Mouse (Mus musculus): ENCODE results near the gene Coq5. TPM values are rescaled to one million over a fixed set of nuclear protein-coding genes. Genes with fewer than 3 reads are reported as not detected.
"Not testable (repeated sequence)": the region's sequence is repeated elsewhere in the genome, so short reads cannot be mapped to it uniquely, and the experiment has no call there.

The Coq5 gene
- total RNA-seq, 1 experiment, result 34.8 TPM

DNA sequence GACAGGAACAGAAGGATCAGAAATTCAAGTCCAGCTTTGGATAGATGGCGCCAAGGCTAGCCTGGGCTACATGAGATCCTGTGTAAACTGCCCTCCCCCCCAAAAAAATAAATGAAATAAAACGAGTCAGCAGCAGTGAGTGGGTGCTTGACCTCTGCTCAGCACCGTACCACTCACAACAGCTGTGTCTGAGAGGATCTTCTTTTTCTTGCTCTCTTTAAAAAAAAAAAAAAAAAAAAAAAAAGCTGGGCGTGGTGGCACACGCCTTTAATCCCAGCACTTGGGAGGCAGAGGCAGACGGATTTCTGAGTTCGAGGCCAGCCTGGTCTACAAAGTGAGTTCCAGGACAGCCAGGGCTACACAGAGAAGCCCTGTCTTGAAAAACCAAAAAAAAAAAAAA, 22.7 kb downstream of the Coq5 start:
- H3K4me3 ChIP-seq (ENCODE audit: insufficient read depth in 1 of 2, low read depth in 1 of 2, low read length in 2 of 2, poor library complexity in 1 of 2, severe bottlenecking in 1 of 2); DNase-seq (ENCODE audit: low read depth, low spot score); H3K27ac ChIP-seq (ENCODE audit: insufficient read depth, low read depth, low read length, poor library complexity, severe bottlenecking); H3K9ac ChIP-seq (ENCODE audit: insufficient read depth, low read depth, low read length, poor library complexity, severe bottlenecking); H3K4me1 ChIP-seq (ENCODE audit: control insufficient read depth in 2 of 2, insufficient read depth in 2 of 2, low read length in 2 of 2, poor library complexity in 1 of 2); in situ Hi-C loops (cut with MboI; ENCODE audit: low sequenced_read_pairs in 2 of 2, unreplicated experiment in 2 of 2); H3K9me3 ChIP-seq (ENCODE audit: control insufficient read depth, insufficient read depth, low read depth, low read length): not testable (repeated sequence)
- TF ChIP-seq ZNF384 (IDR thresholded peaks at IDR 0.05; ENCODE audit: low read depth, low read length), result 0 out of 2 replicates have a peak, but pooled peaks have one; percentile 44
- peaks cover 15% of the 10 kb centered on the region for H3K36me3 ChIP-seq (ENCODE audit: control insufficient read depth, insufficient read depth, low read length, poor library complexity, severe bottlenecking)

DNA sequence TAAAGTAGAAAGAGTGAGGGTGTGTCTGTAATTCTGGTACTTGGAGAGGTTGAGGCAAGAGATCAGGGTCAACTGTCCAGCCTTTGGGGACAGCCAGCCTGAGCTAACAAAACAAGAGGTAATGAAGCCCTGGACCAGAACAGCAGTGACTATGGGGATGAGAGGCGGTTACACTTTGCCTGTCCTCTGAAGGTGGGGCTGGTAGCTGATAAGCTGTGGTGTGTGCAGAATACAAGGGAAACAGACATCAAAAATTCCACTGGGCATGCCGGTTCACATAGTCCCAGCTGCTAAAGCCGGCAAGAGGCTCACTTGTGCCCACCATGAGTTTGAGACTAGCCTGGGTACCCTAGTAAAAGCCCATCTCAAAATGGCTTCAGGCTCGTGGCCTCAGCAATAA, 32.9 kb downstream of the Coq5 start:
- Histone ChIP-seq H3K27ac (ENCODE audit: insufficient read depth, low read depth, low read length, poor library complexity, severe bottlenecking) (no peak overlapping the region), H3K9me3 (ENCODE audit: control insufficient read depth, insufficient read depth, low read depth, low read length) (no peaks in the 10 kb centered on the region), H3K4me1 (ENCODE audit: control insufficient read depth in 2 of 2, insufficient read depth in 2 of 2, low read length in 2 of 2, poor library complexity in 1 of 2) (peaks cover 3 to 23% of the 10 kb centered on the region in 2 experiments; a peak in 3 of 4 replicates), H3K4me3 (ENCODE audit: insufficient read depth in 1 of 2, low read depth in 1 of 2, low read length in 2 of 2, poor library complexity in 1 of 2, severe bottlenecking in 1 of 2) (no peak overlapping the region), H3K36me3 (ENCODE audit: control insufficient read depth, insufficient read depth, low read length, poor library complexity, severe bottlenecking) (no peaks in the 10 kb centered on the region), H3K9ac (ENCODE audit: insufficient read depth, low read depth, low read length, poor library complexity, severe bottlenecking) (no peak overlapping the region)
- TF ChIP-seq HCFC1 (IDR thresholded peaks at IDR 0.05; ENCODE audit: borderline replicate concordance, insufficient read depth, low read length), result no peak
- TF ChIP-seq MAFK (IDR thresholded peaks at IDR 0.05; ENCODE audit: insufficient read depth, low read depth, low read length), result no peak
- TF ChIP-seq ZC3H11A (IDR thresholded peaks at IDR 0.05; ENCODE audit: borderline replicate concordance, low read depth, low read length), result no peak
- TF ChIP-seq ZNF384 (IDR thresholded peaks at IDR 0.05; ENCODE audit: low read depth, low read length), result no peak
- no peak for TF ChIP-seq CHD2 (IDR thresholded peaks at IDR 0.05; ENCODE audit: low read depth, low read length)
- in situ Hi-C loops (cut with MboI; ENCODE audit: low sequenced_read_pairs in 2 of 2, unreplicated experiment in 2 of 2), result no loop called here
- DNase-seq (ENCODE audit: low read depth, low spot score), result no peak

DNA sequence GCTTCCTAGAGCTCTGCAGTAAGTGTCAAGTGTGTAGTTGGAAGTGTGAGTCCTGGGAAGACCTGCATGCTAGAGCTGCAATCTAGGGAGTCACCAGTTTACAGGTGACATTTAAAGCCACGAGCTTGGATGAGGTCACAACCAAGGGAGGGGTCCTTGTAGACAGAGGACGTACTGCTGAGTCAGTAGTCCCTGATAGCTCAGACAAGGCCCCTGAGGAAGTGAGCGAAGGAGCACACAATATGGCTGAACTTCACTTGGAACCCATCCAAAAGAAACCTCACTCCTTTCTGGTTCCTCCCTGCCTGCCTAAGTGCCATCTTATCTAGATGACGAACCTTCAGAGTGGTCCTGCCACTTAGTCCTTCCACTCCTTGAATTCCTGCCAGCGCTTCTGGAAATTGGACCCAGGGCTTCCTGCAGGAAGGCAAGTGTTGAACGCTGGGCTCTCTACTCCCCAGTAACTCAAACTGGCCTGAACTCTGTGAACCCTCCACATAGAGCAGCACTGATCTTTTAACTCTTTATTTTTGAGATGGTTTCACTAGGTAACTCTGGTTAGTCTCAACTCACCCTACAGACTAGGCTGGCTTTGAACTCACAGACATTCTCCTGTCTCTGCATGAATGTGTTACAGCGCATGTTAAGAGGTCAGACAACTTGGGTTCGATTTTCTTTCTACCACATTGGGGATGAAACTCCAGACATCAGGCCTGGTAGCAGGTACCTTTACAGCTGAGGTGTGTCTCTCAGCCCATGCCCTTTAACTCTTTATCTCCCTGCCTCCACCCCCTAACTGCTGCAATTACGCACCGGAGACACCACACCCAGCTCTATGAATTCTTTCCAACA, 33.6 kb downstream of the Coq5 start:
- no peaks in the 10 kb centered on the region for H3K9me3 ChIP-seq (ENCODE audit: control insufficient read depth, insufficient read depth, low read depth, low read length)
- H3K4me1 ChIP-seq (ENCODE audit: control insufficient read depth in 2 of 2, insufficient read depth in 2 of 2, low read length in 2 of 2, poor library complexity in 1 of 2), result peaks cover 3 to 26% of the 10 kb centered on the region in 2 experiments; a peak in 3 of 4 replicates
- no peak overlapping the region for H3K27ac ChIP-seq (ENCODE audit: insufficient read depth, low read depth, low read length, poor library complexity, severe bottlenecking)
- TF ChIP-seq HCFC1 (IDR thresholded peaks at IDR 0.05; ENCODE audit: borderline replicate concordance, insufficient read depth, low read length) (no peak), CHD2 (IDR thresholded peaks at IDR 0.05; ENCODE audit: low read depth, low read length) (no peak), ZNF384 (IDR thresholded peaks at IDR 0.05; ENCODE audit: low read depth, low read length) (no peak)
- H3K9ac ChIP-seq (ENCODE audit: insufficient read depth, low read depth, low read length, poor library complexity, severe bottlenecking), result no peak overlapping the region
- DNase-seq (ENCODE audit: low read depth, low spot score), result no peak
- in situ Hi-C loops (cut with MboI; ENCODE audit: low sequenced_read_pairs in 2 of 2, unreplicated experiment in 2 of 2), result no loop called here
- H3K36me3 ChIP-seq (ENCODE audit: control insufficient read depth, insufficient read depth, low read length, poor library complexity, severe bottlenecking), result no peaks in the 10 kb centered on the region
- no peak overlapping the region for H3K4me3 ChIP-seq (ENCODE audit: insufficient read depth in 1 of 2, low read depth in 1 of 2, low read length in 2 of 2, poor library complexity in 1 of 2, severe bottlenecking in 1 of 2)

GRCm38 (mm10) chr5:115313668-115313943, 34.1 kb downstream of the Coq5 start:
- Histone ChIP-seq H3K9ac (ENCODE audit: insufficient read depth, low read depth, low read length, poor library complexity, severe bottlenecking) (no peak overlapping the region), H3K4me1 (ENCODE audit: control insufficient read depth in 2 of 2, insufficient read depth in 2 of 2, low read length in 2 of 2, poor library complexity in 1 of 2) (peaks cover 3 to 29% of the 10 kb centered on the region in 2 experiments; a peak in 3 of 4 replicates), H3K9me3 (ENCODE audit: control insufficient read depth, insufficient read depth, low read depth, low read length) (no peaks in the 10 kb centered on the region), H3K4me3 (ENCODE audit: insufficient read depth in 1 of 2, low read depth in 1 of 2, low read length in 2 of 2, poor library complexity in 1 of 2, severe bottlenecking in 1 of 2) (no peak overlapping the region), H3K27ac (ENCODE audit: insufficient read depth, low read depth, low read length, poor library complexity, severe bottlenecking) (no peak overlapping the region; the same call in 1 of the 2 replicates), H3K36me3 (ENCODE audit: control insufficient read depth, insufficient read depth, low read length, poor library complexity, severe bottlenecking) (no peaks in the 10 kb centered on the region)
- in situ Hi-C loops (cut with MboI; ENCODE audit: low sequenced_read_pairs in 2 of 2, unreplicated experiment in 2 of 2), result no loop called here
- no peak for DNase-seq (ENCODE audit: low read depth, low spot score)
- no peak for TF ChIP-seq ZC3H11A (IDR thresholded peaks at IDR 0.05; ENCODE audit: borderline replicate concordance, low read depth, low read length)
- no peak for TF ChIP-seq MAFK (IDR thresholded peaks at IDR 0.05; ENCODE audit: insufficient read depth, low read depth, low read length)
- TF ChIP-seq ZNF384 (IDR thresholded peaks at IDR 0.05; ENCODE audit: low read depth, low read length), result no peak
- TF ChIP-seq HCFC1 (IDR thresholded peaks at IDR 0.05; ENCODE audit: borderline replicate concordance, insufficient read depth, low read length), result no peak

All from ES-E14 (cell line).